Mouse (Mus musculus): ENCODE measurements at regions not wholly inside any gene's neighbourhood (a gene's known extent, or its start where the extent isn't known, plus 50 kb on each side); places are given as distances from the start of the nearest gene placed in this dataset.
"Not testable (repeated sequence)": the region's sequence is repeated elsewhere in the genome, so short reads cannot be mapped to it uniquely, and the experiment has no call there.

DNA sequence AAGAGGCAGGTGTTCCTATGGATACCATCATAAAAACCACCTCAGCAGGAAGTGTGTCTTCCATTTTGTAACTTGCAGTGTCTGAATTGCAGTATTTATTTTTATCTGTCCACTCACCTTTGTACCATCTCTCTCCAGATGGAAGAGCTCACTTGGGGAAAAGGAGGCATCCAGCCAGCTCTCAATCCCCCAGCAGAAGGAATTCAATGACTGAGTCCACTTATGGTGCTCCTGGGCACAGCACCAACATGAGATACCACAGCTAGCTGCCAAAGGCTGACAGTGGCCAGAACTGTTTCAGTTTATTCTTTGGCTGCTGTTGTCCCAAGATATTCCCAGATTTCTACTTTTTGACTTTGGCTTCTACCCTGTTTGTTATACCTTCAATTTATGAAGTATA is 136.6 kb upstream of the Rps6ka3 start:
- peak; percentile 75 for DNase-seq

DNA sequence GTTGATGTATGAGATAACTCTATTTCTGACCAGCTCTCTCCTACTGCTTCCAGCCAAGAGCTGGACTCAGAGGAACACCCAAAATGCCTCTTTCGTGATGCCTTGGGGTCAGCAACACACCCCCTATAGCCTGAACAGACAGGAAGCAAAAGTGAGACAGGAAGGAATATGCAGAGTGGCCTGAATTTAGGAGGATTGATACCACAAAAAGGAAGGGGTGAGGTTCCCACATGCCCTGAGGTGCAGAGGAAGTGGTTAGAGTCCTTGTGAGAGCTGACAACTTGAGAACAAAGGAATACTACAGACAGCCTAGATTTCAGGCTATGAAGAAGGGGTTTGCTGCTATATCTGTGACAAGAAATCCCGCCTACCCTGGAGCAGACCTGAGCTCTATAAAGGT is 129.6 kb upstream of the Rps6ka3 start:
- no peak for DNase-seq

DNA sequence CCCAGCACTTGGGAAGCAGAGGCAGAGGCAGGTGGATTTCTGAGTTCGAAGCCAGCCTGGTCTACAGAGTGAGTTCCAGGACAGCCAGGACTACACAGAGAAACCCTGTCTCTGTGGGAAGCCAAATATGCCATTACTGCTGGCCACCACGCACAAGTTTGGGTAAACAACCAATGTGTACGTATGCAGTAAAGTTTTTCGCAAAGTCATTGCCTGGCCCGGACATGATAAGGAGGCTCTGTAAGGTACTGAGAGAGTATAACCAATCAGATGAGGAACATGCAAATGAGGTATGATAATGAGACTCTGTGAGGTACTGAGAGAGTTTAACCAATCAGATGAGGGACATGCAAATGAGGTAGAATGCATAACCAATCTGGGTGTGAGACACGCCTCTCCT is 99.5 kb upstream of the Rps6ka3 start:
- not testable (repeated sequence) for DNase-seq

DNA sequence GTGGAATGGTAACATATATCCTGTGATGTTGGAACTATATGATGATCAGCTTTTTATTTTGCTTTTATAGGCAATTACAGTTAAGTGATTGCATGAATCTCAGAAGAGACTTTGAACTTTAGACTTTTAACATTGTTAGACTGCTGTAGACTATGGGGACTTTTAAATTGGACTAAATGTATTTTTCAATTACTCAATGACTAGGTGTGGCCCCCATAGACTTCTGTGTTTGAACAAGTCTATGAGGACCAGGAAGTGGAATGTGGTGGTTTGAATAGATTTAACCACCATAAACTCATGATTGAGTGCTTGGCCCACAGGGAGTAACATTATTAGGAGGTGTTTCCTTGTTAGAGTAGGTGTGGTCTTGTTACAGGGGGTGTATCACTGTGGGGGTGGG is 93.9 kb upstream of the Rps6ka3 start:
- no peak for DNase-seq

DNA sequence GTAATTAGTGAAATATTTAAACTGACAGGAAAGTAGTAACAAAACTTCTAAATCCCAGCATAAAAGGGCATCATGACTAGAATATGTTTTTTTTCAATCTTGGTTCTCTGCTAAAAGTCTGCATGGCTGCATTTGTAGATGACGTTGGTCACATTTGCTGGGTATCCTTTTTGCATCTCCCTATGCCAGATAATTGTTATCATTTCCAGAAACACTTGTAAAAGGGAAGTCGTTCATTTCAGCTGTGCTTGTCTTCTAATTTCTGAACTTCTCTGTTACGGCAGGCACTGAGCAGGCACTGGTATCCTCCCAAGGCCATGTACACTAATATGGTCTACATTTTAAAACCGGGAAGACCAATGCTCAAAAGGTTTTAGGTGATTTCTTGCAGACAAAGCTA is 69.6 kb upstream of the Rps6ka3 start:
- no peak for DNase-seq

DNA sequence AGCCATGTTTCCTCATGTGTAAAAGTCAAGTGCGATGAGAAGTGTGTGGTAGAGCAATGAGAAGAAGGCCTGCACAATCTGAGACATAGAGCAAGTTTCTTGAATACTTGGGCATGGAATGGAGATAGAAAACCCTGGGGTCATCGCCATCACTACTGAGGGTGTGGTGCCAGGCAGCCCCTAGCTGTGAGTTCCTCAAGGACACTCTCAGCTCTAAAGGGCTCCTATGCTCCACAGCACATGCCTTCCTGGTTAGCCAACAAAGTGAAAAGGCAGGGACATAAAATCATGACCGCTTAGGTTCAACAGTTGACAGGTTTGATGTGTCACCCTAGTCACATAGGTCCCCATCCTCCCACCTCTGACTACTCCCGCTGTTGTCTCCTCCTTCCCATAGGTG is 66.8 kb upstream of the Rps6ka3 start:
- no peak for DNase-seq

DNA sequence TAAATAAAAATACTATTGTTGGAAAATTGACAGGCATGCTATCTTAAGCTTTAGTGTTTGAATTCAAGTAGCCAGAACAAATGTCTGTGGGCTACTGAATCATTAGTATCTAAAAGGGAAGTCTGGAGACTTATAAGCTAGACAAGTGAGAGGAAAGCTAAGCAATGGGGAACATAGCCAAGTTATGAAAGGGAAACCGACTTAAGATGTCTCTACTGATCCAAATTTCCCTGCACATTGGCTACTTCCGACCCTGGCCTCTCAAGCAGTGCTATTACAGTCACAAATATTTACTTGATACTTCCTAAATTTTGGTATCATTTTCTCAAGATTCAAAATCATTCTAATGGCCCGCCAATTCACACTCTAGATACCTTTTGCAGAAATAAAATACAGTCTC is 65.4 kb upstream of the Rps6ka3 start:
- no peak for DNase-seq

DNA sequence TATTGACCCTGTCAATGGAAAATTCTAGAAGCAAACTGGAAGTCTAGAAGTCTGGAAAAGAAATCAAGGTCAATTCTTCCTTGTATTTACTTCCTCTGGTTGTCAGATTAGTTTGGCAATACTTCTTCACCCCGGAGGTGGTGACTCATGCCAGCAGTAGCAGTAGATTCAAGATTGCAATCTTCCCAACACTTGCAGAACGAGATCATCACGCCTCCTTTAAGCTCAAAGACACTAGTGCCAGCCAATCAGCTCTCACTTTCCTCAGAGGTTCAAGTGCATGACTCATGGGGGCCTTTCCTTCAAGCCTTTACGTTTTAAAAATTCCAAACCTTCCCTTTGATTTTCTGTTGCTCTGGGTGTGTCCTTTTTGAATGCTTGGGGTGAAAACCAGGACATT is 64.9 kb upstream of the Rps6ka3 start:
- no peak for DNase-seq

DNA sequence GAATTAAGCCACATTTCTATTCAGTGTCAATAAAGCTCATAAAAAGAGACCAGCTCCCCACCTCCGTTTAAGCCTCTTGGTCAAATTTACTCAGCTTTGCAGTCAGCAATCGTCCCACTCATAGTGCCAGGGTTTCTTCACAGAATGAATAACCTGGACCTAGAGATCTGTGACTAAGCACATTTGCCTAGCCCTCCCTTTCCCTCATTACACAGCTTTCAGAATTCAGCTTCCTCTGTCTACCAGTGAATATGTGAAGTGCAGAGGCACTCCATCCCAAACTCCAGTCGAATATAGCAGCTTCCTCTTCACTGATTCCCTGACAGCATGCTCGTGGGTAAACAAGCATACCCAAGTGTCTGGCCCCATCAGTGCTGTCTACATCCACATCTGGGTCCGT is 54.3 kb upstream of the Rps6ka3 start:
- DNase-seq, result no peak

DNA sequence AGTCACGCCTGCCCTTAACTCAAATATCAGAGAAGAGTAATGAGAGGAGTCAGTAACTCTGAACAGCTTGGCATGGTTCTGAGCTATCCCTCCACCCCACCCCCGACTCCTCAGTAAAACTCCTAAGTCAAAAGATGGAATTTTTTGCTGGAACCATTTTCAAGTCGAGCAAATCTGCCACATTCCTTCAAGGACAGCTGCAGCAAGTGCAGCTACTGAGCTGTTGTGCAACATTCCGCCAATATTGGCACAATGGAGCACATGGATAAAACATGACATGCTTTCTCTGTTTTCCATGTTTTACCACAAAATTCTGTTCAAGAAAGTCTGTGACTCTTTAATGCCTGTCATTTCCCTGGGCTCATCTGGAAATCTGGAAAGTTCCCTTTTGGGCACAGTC is 53.1 kb upstream of the Rps6ka3 start:
- no peak for DNase-seq

DNA sequence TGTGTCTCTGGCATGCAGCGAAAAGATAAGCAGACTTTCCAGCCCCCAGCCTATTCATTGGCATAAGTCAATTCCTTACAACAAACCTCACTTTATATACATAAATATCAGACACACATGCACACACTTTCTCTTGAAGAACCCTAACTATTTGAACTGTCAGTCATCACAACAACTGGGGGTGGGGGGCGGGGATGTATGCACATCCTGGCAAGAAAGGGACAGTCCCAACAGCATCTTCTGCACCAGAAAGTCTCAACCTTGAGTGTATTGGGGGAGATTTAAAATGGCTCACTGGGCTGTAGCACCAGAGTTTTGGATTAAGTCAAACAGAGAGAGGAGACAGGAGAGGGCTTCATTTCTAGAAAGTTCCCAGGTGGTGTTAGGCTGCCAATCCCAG is 50.4 kb upstream of the Rps6ka3 start:
- no peak for DNase-seq
